Mouse (Mus musculus): ENCODE measurements around the gene Mrpl21.
A peak's percentile ranks its signal among the peaks of the same experiment; 100 is the strongest.

The Mrpl21 gene

GRCm38 (mm10) chr19:3282572-3283467 is at the start of gene Mrpl21, which contains the start of gene Ighmbp2:
Gene Mrpl21, plus strand, starts transcription at chr19:3282901.
Gene Ighmbp2, minus strand, starts transcription at chr19:3283017.
- DNase-seq (ENCODE audit: low spot score in 2 of 2): peak; percentile 63 to 77

- peak in 1 of 2 experiments; percentile 3 for DNase-seq (ENCODE audit: low spot score in 2 of 2)
These were observed 22.7 kb upstream of the Mrpl21 start for GRCm38 (mm10) chr19:3260016-3260415.

- peak in 1 of 2 experiments; percentile 1 for DNase-seq (ENCODE audit: low spot score in 2 of 2)
These were observed 22.1 kb upstream of the Mrpl21 start for GRCm38 (mm10) chr19:3260591-3260990.

GRCm38 (mm10) chr19:3261336-3261735 is 21.4 kb upstream of the Mrpl21 start:
- peak in 1 of 2 experiments; percentile 1 for DNase-seq (ENCODE audit: low spot score in 2 of 2)

- DNase-seq (ENCODE audit: low spot score in 2 of 2): peak in 1 of 2 experiments; percentile 2
These were observed 20.8 kb upstream of the Mrpl21 start for GRCm38 (mm10) chr19:3261764-3262525.

- no peak for DNase-seq (ENCODE audit: low spot score in 2 of 2)
These were observed 18.4 kb upstream of the Mrpl21 start for GRCm38 (mm10) chr19:3264348-3264747.

- DNase-seq (ENCODE audit: low spot score in 2 of 2): no peak
These were observed 17.5 kb upstream of the Mrpl21 start for GRCm38 (mm10) chr19:3265180-3265579.

GRCm38 (mm10) chr19:3266136-3266535 is 16.6 kb upstream of the Mrpl21 start:
- no peak for DNase-seq (ENCODE audit: low spot score in 2 of 2)

- no peak for DNase-seq (ENCODE audit: low spot score in 2 of 2)
These were observed 16.0 kb upstream of the Mrpl21 start for GRCm38 (mm10) chr19:3266676-3267075.

GRCm38 (mm10) chr19:3267340-3267739 is 15.4 kb upstream of the Mrpl21 start:
- DNase-seq (ENCODE audit: low spot score in 2 of 2): no peak

- no peak for DNase-seq (ENCODE audit: low spot score in 2 of 2)
These were observed 14.3 kb upstream of the Mrpl21 start for GRCm38 (mm10) chr19:3268218-3268980.

GRCm38 (mm10) chr19:3269279-3269678 is 13.4 kb upstream of the Mrpl21 start:
- DNase-seq (ENCODE audit: low spot score in 2 of 2): no peak

GRCm38 (mm10) chr19:3269803-3270202 is 12.9 kb upstream of the Mrpl21 start:
- DNase-seq (ENCODE audit: low spot score in 2 of 2): no peak

- DNase-seq (ENCODE audit: low spot score in 2 of 2): no peak
These were observed 11.3 kb upstream of the Mrpl21 start for GRCm38 (mm10) chr19:3271366-3271765.

- DNase-seq (ENCODE audit: low spot score in 2 of 2): no peak
These were observed 9.4 kb upstream of the Mrpl21 start for GRCm38 (mm10) chr19:3273331-3273730.

GRCm38 (mm10) chr19:3275744-3276365 is 6.8 kb upstream of the Mrpl21 start:
- DNase-seq (ENCODE audit: low spot score in 2 of 2): no peak

GRCm38 (mm10) chr19:3281886-3282285 is 815 bp upstream of the Mrpl21 start:
- DNase-seq (ENCODE audit: low spot score in 2 of 2): no peak

GRCm38 (mm10) chr19:3289006-3289405 is 6.3 kb downstream of the Mrpl21 start:
- DNase-seq (ENCODE audit: low spot score in 2 of 2): no peak

- peak; percentile 32 to 62 for DNase-seq (ENCODE audit: low spot score in 2 of 2)
These were observed 9.3 kb downstream of the Mrpl21 start for GRCm38 (mm10) chr19:3292028-3292427.

- no peak for DNase-seq (ENCODE audit: low spot score in 2 of 2)
These were observed 10.3 kb downstream of the Mrpl21 start for GRCm38 (mm10) chr19:3292993-3293392.

- no peak for DNase-seq (ENCODE audit: low spot score in 2 of 2)
These were observed 12.5 kb downstream of the Mrpl21 start for GRCm38 (mm10) chr19:3295245-3295644.
